Mouse (Mus musculus) cerebellum, postnatal 4 days (tissue): ENCODE data around the gene Mptx1.
"Not testable (repeated sequence)": the region's sequence is repeated elsewhere in the genome, so short reads cannot be mapped to it uniquely, and the experiment has no call there.

Source experiments
- DNase-seq, 2 experiments: peaks; one replicate each; pipeline ENCODE4 v3.0.0; 2022; ENCODE audit warnings: low spot score in 2 of 2, mixed read lengths in 1 of 2

Gene Mptx1

DNA sequence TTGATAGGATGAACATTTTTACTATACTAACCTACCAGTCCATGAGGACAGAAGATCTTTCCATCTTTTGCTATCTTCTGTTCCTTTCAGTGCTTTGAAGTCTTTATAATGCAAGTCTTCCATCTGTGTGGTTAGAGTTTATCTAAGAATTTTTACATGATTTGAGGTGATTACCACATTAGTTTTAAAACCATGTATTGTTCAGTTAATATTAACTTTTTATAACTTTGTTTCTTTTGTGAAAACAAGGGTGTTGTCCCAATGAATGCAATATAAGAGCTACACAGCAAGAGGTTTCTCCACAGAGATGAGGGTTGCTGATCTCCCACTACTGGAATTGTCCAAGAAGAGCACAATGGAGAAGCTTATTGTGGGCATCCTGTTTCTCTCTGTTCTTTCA is at the start of gene Mptx1:
TSS of gene Mptx1 (plus strand) at position 301 of the 400 bp plus-strand sequence.
- no peak for DNase-seq

DNA sequence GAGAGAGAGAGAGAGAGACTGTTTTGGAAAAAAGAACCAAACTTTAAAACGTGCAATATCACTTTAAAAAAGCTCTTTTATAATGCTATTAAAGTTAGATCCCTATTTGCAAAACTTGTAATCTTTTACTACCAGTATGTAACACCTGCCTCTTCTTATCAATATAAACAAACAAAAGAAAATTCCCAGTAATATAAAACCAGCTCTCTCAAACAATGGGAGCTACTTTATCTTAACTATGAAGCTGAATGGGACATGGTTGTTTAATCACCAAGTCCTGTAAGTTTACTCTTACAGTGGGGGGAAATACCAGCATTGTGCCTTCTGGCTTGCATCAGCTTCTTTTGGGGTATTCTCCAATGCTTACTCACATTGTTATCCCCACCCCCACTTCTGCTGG is 27.2 kb upstream of the Mptx1 start:
- no peak for DNase-seq

DNA sequence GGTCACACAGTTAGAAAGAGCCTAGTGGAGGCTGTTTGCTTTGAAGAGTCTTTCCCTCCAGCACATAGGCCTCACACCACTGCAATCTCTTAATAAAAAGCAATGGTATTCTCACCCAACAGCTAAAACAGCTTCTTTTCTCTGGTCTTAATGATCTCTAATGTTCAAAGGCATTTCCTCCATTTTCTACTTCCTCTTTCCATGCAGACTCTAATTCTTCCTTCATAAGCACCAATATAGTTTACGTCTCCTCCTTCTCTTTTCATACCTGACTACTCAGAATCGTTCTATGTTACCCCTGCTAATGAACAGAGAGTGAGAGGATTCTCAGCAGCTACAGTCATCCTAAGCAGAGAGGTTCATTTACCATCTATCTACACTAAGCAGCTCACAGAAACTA is 13.0 kb upstream of the Mptx1 start:
- no peak for DNase-seq

DNA sequence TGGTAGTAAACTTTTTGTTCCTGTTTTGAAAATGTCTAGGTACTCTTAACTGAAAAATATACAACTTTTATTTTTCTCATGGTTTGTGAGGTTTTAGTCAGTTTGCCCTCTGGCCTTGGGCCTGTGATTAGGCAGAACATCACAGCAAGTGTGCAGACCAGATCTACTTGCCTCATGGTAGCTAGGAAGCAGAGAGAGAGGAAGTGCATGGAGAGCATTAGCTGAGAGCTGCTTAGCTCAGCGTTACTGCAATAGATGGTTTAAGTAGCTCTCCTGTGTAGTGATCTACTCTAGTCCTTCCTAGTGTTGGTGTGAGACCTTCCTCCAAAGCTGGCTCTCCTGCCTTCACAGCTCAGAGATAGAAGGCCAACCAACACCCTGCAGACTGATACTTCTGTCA is 23.3 kb downstream of the Mptx1 start:
- DNase-seq = not testable (repeated sequence)

DNA sequence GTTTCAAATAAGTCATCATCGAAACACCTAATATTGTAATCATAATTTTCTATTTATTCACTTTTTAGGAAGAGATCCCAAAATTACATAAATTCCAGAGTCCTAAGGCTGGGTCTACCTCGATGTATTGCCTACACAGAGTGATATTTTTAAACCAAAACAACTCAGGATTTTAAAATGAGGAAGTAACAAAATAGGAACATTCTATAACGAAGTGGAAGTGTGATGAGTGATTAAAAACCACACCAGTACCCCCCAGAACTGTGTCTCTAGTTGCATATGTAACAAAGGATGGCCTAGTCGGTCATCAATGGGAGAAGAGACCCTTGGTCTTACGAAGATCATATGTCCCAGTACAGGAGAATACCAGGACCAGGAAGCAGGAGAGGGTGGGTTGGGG is 24.3 kb downstream of the Mptx1 start:
- DNase-seq = no peak

DNA sequence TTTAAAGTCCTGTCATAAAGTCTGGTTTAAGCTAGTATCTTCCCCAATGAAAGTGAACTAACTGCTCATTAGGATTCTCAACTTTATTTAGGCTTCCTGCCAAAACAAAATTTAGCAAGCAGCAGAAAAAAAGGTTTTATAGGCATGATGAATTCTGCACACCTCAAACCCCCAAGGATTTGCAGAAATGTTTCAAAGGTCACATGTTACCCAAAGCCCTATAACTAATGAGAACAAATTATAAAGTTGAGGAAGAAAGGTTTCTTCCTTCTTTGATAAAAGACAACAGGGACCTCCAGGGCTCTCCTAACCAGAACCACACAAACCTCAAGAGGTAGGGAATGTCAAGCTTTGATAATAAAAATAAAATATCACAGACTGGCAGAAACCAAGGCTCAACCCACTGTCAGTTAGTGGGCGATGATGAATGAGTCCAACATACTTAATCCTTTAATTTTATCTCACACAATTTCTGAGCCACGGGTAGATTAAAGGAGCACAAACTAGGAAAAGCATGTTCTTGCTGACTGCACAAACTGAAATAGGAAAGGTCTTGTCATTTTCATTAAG is 34.6 kb downstream of the Mptx1 start, which contains the start of gene Olfr417:
TSS of gene Olfr417 (plus strand) at position 241 of the 570 bp plus-strand sequence.
- no peak for DNase-seq

DNA sequence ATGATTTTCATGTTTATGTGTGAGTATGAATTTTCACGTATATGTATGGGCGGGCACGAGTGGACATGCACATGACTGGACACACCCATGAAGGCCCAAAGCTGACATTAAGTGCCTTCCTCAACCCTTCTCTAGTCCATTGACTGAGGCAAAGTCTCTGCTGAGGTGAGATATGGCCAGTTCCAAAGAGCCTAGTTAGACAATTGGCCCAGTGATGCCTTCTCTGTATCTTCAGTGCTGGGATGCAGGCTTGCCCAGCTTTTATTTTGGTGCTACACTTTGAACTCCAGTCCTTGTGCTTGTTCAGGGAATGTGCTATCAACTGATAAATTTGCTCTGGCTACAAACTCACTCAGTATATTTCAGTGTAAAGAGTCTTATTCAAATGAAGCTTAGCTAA is 43.5 kb downstream of the Mptx1 start:
- no peak for DNase-seq
